Mouse (Mus musculus): ENCODE data around the gene Ets2. TPM values are rescaled to one million over a fixed set of nuclear protein-coding genes. Genes with fewer than 3 reads are reported as not detected.

The Ets2 gene
- polyA plus RNA-seq, 1 experiment: 287 TPM

DNA sequence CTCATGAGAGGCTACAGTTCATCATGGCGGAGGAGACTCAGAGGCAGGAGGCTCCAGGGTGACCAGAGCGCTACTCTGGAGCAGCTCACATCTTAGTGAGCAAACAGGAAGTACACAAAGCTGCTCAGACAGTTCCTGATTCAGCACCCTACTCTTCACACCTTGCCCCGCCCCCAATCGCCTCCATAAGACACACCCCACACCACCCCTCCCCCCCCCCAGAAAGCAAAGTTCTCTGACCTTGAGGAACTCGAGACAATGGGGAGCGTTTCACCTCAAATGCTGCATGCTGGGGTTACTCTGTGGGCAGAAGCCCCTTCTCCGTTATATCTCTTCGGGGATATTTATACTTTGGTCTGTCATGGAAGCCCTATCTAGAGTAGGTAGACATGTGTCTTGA is 15.0 kb upstream of the Ets2 start:
- no peak overlapping the region for H3K4me3 ChIP-seq (ENCODE audit: insufficient read depth, low read depth, low read length)
- H3K27ac ChIP-seq (ENCODE audit: insufficient read depth, low read depth, low read length): no peak overlapping the region
- 91% methylated on average over 8 of the region's 8 CpGs for WGBS
- H3K4me1 ChIP-seq (ENCODE audit: control insufficient read depth, insufficient read depth, low read length): no peaks in the 10 kb centered on the region
- TF ChIP-seq POLR2A (IDR thresholded peaks at IDR 0.05; ENCODE audit: insufficient read depth, low read depth, low read length): no peak
- no peak for TF ChIP-seq CTCF (IDR thresholded peaks at IDR 0.05; ENCODE audit: insufficient read depth, low read depth, low read length)

DNA sequence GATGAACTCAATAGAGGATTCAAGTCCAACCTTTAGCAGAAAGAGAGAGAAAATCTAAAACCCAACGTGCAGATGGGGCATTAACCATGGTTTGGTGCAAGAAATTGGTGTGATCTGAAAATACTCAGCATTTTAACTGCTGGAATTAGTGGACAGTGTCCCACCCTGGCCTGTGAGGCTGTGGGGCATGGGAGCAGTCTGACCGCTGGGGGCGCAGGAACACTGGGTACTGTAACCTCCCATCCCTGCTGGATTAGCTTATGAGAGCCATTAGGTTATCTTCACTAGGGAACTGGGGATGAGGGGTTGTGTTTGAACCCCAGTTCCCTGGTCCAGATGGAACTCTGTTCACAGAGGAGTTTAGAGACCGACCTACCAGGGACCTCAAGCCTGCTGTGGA is 13.9 kb upstream of the Ets2 start:
- Histone ChIP-seq H3K4me3 (ENCODE audit: insufficient read depth, low read depth, low read length) (no peak overlapping the region), H3K27ac (ENCODE audit: insufficient read depth, low read depth, low read length) (no peak overlapping the region), H3K4me1 (ENCODE audit: control insufficient read depth, insufficient read depth, low read length) (no peaks in the 10 kb centered on the region)
- WGBS: 88% methylated on average over 4 of the region's 4 CpGs
- no peak for TF ChIP-seq POLR2A (IDR thresholded peaks at IDR 0.05; ENCODE audit: insufficient read depth, low read depth, low read length)
- no peak for TF ChIP-seq CTCF (IDR thresholded peaks at IDR 0.05; ENCODE audit: insufficient read depth, low read depth, low read length)

DNA sequence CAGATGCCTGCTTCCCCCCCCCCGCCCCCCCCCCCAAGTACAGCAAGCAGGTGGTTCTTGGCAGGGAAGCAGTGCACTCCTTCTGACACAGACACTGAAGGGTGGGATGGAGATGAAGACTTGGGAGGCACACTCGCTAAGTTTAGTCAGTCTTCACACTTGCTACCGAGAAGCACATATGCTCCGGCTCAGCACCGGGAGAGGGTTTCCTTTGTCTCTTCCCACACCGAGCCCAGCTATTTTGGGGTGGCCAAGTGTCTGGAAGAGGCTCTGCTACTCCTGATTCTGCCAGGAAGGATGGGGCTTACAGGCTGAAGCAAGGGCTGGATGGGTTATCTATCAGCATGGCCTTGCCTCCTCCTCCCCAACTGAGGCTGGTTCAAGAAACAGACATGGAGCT is 5.3 kb upstream of the Ets2 start:
- no peak overlapping the region for H3K4me3 ChIP-seq (ENCODE audit: insufficient read depth, low read depth, low read length)
- WGBS: 41% methylated on average over 6 of the region's 6 CpGs
- H3K4me1 ChIP-seq (ENCODE audit: control insufficient read depth, insufficient read depth, low read length): no peaks in the 10 kb centered on the region
- no peak overlapping the region for H3K27ac ChIP-seq (ENCODE audit: insufficient read depth, low read depth, low read length)
- no peak for TF ChIP-seq CTCF (IDR thresholded peaks at IDR 0.05; ENCODE audit: insufficient read depth, low read depth, low read length)
- no peak for TF ChIP-seq POLR2A (IDR thresholded peaks at IDR 0.05; ENCODE audit: insufficient read depth, low read depth, low read length)

GRCm38 (mm10) chr16:95699721-95700120 is 2.2 kb upstream of the Ets2 start:
- 80% methylated on average over 3 of the region's 3 CpGs for WGBS
- TF ChIP-seq POLR2A (IDR thresholded peaks at IDR 0.05; ENCODE audit: insufficient read depth, low read depth, low read length) (no peak), CTCF (IDR thresholded peaks at IDR 0.05; ENCODE audit: insufficient read depth, low read depth, low read length) (no peak)

GRCm38 (mm10) chr16:95700224-95700623 is 1.7 kb upstream of the Ets2 start:
- TF ChIP-seq POLR2A (IDR thresholded peaks at IDR 0.05; ENCODE audit: insufficient read depth, low read depth, low read length) (no peak), CTCF (IDR thresholded peaks at IDR 0.05; ENCODE audit: insufficient read depth, low read depth, low read length) (no peak)
- no peak overlapping the region for H3K27ac ChIP-seq (ENCODE audit: insufficient read depth, low read depth, low read length)
- no peak overlapping the region for H3K4me3 ChIP-seq (ENCODE audit: insufficient read depth, low read depth, low read length)
- H3K4me1 ChIP-seq (ENCODE audit: control insufficient read depth, insufficient read depth, low read length): peaks cover 14% of the 10 kb centered on the region
- 70% methylated on average over 7 of the region's 7 CpGs for WGBS

More at GRCm38 (mm10) chr16:95699721-95700120, 2.2 kb upstream of the Ets2 start:
- peaks cover 14% of the 10 kb centered on the region for H3K4me1 ChIP-seq (ENCODE audit: control insufficient read depth, insufficient read depth, low read length)
- H3K4me3 ChIP-seq (ENCODE audit: insufficient read depth, low read depth, low read length): no peak overlapping the region
- no peak overlapping the region for H3K27ac ChIP-seq (ENCODE audit: insufficient read depth, low read depth, low read length)

GRCm38 (mm10) chr16:95702562-95703545 is 979 bp downstream of the Ets2 start:
- TF ChIP-seq CTCF (IDR thresholded peaks at IDR 0.05; ENCODE audit: insufficient read depth, low read depth, low read length): no peak
- no peak; the same call in 1 of the 2 replicates for TF ChIP-seq POLR2A (IDR thresholded peaks at IDR 0.05; ENCODE audit: insufficient read depth, low read depth, low read length)
- Histone ChIP-seq H3K4me1 (ENCODE audit: control insufficient read depth, insufficient read depth, low read length) (peaks cover 14% of the 10 kb centered on the region), H3K4me3 (ENCODE audit: insufficient read depth, low read depth, low read length) (peak overlapping the region; percentile 87), H3K27ac (ENCODE audit: insufficient read depth, low read depth, low read length) (peak overlapping the region; percentile 69; the same call in 1 of the 2 replicates)
- 3% methylated on average over 62 of the region's 62 CpGs for WGBS

DNA sequence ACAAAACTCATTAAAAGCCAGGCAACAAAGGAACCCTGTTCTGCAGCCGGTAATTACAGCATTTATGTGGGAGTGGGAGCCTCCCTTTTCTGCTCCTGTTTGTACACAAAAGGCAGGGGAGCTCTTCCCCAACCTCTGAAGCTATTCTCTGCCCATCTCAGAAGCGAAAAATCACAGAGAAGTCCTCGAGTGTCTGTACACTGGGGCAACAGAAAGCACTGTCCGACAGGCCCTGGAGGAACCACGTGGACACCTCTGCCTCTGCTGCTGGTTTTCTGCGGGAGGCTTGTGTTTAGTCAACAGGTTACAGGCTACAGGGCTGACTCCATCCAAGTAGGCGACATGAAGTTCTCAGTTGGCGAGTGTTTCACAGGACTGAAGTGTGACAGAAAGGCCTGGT is 2.1 kb downstream of the Ets2 start:
- 28% methylated on average over 8 of the region's 8 CpGs for WGBS
- H3K4me3 ChIP-seq (ENCODE audit: insufficient read depth, low read depth, low read length): peak overlapping the region; percentile 6; the same call in 1 of the 2 replicates
- TF ChIP-seq POLR2A (IDR thresholded peaks at IDR 0.05; ENCODE audit: insufficient read depth, low read depth, low read length): no peak
- no peak for TF ChIP-seq CTCF (IDR thresholded peaks at IDR 0.05; ENCODE audit: insufficient read depth, low read depth, low read length)
- H3K27ac ChIP-seq (ENCODE audit: insufficient read depth, low read depth, low read length): no peak overlapping the region
- H3K4me1 ChIP-seq (ENCODE audit: control insufficient read depth, insufficient read depth, low read length): peaks cover 14% of the 10 kb centered on the region

DNA sequence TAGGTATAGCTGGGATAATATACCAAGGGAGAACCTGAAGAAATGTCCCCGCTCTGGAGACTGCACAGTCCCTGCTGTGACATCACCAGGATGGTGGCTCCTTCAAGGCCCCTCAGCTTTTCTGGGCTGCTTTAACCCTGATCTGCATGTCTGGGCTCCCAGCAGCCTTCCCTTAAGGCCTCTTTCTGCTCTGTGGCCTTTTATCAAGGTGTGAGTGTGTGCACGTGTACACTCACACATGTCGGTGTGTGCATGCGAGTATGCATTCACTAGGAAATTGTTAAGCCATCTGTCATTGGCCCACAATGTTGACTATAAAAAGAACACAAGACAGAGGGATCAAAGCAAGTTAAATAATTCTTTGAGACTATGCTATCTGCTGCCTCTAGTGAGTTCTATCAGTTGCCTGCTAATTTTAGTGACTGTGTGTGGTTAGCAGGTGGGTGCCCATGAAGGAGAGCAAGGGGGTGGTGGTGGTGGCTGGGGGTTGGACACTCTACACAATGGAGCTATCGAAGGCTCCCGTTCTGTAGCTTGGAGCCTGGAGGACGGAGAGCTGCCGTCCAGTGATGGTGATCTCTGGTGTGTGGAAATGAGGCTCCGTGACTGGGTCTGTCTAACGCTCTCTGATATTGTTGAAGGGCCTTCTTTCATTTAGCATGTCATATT is 2.9 kb downstream of the Ets2 start:
- Histone ChIP-seq H3K27ac (ENCODE audit: insufficient read depth, low read depth, low read length) (no peak overlapping the region), H3K4me1 (ENCODE audit: control insufficient read depth, insufficient read depth, low read length) (peaks cover 14% of the 10 kb centered on the region), H3K4me3 (ENCODE audit: insufficient read depth, low read depth, low read length) (no peak overlapping the region)
- 95% methylated on average over 10 of the region's 10 CpGs for WGBS
- no peak for TF ChIP-seq CTCF (IDR thresholded peaks at IDR 0.05; ENCODE audit: insufficient read depth, low read depth, low read length)
- TF ChIP-seq POLR2A (IDR thresholded peaks at IDR 0.05; ENCODE audit: insufficient read depth, low read depth, low read length): no peak

GRCm38 (mm10) chr16:95705771-95706170 is 3.9 kb downstream of the Ets2 start:
- Histone ChIP-seq H3K4me1 (ENCODE audit: control insufficient read depth, insufficient read depth, low read length) (peaks cover 14% of the 10 kb centered on the region), H3K4me3 (ENCODE audit: insufficient read depth, low read depth, low read length) (no peak overlapping the region), H3K27ac (ENCODE audit: insufficient read depth, low read depth, low read length) (no peak overlapping the region)
- no peak for TF ChIP-seq CTCF (IDR thresholded peaks at IDR 0.05; ENCODE audit: insufficient read depth, low read depth, low read length)
- no peak for TF ChIP-seq POLR2A (IDR thresholded peaks at IDR 0.05; ENCODE audit: insufficient read depth, low read depth, low read length)
- 96% methylated on average over 6 of the region's 6 CpGs for WGBS
